Mouse (Mus musculus): ENCODE results near the gene Sit1.

GRCm38 (mm10) chr4:43432832-43433231 is 50.7 kb downstream of the Sit1 start:
- no peak for TF ChIP-seq CTCF (IDR thresholded peaks at IDR 0.05; ENCODE audit: extremely low read depth, insufficient read depth, insufficient read length, insufficient replicate concordance)
- no peak for TF ChIP-seq POLR2A (IDR thresholded peaks at IDR 0.05; ENCODE audit: low read depth, low read length)

Data from spleen, adult 2 months (tissue).